Mouse (Mus musculus) C2C12 (cell line): ENCODE results near the gene Rere.

Experiments used
- CTCF ChIP-seq: IDR thresholded peaks from one replicate; pipeline ENCODE4 v1.5.1; 2011; ENCODE audit not compliant: control insufficient read depth, insufficient read depth, insufficient read length
- FOSL1 ChIP-seq: IDR thresholded peaks from one replicate; pipeline ENCODE4 v1.8.0; 2011; ENCODE audit warnings: mild to moderate bottlenecking, low read length; ENCODE audit not compliant: poor library complexity, insufficient read depth, severe bottlenecking
- MAX ChIP-seq: IDR thresholded peaks from one replicate; pipeline ENCODE4 v1.6.1; 2011; ENCODE audit warnings: mild to moderate bottlenecking, control low read depth
- USF1 ChIP-seq: IDR thresholded peaks from one replicate; pipeline ENCODE4 v1.6.1; 2011; ENCODE audit warnings: low read depth, mild to moderate bottlenecking, control low read depth, moderate library complexity

- peak; percentile 54 for TF ChIP-seq CTCF
- no peak for TF ChIP-seq USF1
- no peak for TF ChIP-seq MAX
- no peak for TF ChIP-seq FOSL1
These were observed 344.0 kb downstream of the Rere start for GRCm38 (mm10) chr4:150625425-150625824.
